Mouse (Mus musculus): Measurements from ENCODE around the gene Dock3.

DNA sequence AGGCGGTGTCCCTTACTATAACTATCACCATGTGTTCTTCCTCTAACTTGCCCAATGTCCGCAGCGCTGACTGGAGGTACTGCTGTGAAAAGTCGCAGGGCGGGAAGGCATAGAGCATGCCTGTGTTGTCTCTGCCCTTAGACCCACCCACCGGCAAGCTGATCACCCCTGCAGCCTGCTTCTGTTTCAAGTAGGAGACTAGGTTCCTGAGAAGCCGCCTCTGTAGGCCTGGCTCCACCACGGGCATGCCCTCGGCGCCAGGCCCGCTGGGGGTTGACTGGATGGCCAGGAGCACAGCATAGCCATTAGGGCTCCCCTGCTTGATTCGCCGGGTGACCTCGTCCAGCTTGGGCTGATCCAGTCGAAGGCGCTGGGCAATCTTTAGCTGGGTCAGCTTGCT is 347.4 kb downstream of the Dock3 start:
- no peak for TF ChIP-seq CTCF (IDR thresholded peaks at IDR 0.05; ENCODE audit: insufficient read depth, low read depth, low read length)
- TF ChIP-seq POLR2A (IDR thresholded peaks at IDR 0.05; ENCODE audit: insufficient read depth, low read depth, low read length): no peak
